Mouse (Mus musculus): ENCODE measurements around the gene Cdc42. TPM values are rescaled to one million over a fixed set of nuclear protein-coding genes. Genes with fewer than 3 reads are reported as not detected.

The Cdc42 gene
- total RNA-seq, 2 experiments from 2014 or later, result 294 to 318 TPM

GRCm38 (mm10) chr4:137345790-137346189 lies 11.7 kb downstream of the Cdc42 start:
- intact Hi-C loops (cut with DNase I), result no loop called here
- no peak overlapping the region for H3K4me3 ChIP-seq
- no peak overlapping the region for H3K27ac ChIP-seq
- TF ChIP-seq CTCF (IDR thresholded peaks at IDR 0.05), result no peak
- no peak for DNase-seq (ENCODE audit: extremely low spot score in 1 of 2, low spot score in 2 of 2)

- no peak overlapping the region for H3K4me3 ChIP-seq
- TF ChIP-seq CTCF (IDR thresholded peaks at IDR 0.05), result no peak
- no peak for DNase-seq (ENCODE audit: extremely low spot score in 1 of 2, low spot score in 2 of 2)
- no peak overlapping the region for H3K27ac ChIP-seq
- intact Hi-C loops (cut with DNase I), result no loop called here
These were observed 12.4 kb downstream of the Cdc42 start for GRCm38 (mm10) chr4:137345112-137345511.

GRCm38 (mm10) chr4:137342816-137343215 lies 14.7 kb downstream of the Cdc42 start:
- Histone ChIP-seq H3K27ac (no peak overlapping the region), H3K4me3 (no peak overlapping the region)
- TF ChIP-seq CTCF (IDR thresholded peaks at IDR 0.05), result no peak
- no peak for DNase-seq (ENCODE audit: extremely low spot score in 1 of 2, low spot score in 2 of 2)
- intact Hi-C loops (cut with DNase I), result no loop called here

- no peak for DNase-seq (ENCODE audit: extremely low spot score in 1 of 2, low spot score in 2 of 2)
- intact Hi-C loops (cut with DNase I), result no loop called here
- TF ChIP-seq CTCF (IDR thresholded peaks at IDR 0.05), result no peak
- Histone ChIP-seq H3K27ac (no peak overlapping the region), H3K4me3 (no peak overlapping the region)
These were observed 18.1 kb downstream of the Cdc42 start for GRCm38 (mm10) chr4:137339415-137339814.

GRCm38 (mm10) chr4:137336468-137336867 lies 21.1 kb downstream of the Cdc42 start:
- TF ChIP-seq CTCF (IDR thresholded peaks at IDR 0.05), result no peak
- no peak overlapping the region for H3K27ac ChIP-seq
- intact Hi-C loops (cut with DNase I), result no loop called here
- DNase-seq (ENCODE audit: extremely low spot score in 1 of 2, low spot score in 2 of 2), result no peak
- no peak overlapping the region for H3K4me3 ChIP-seq

- intact Hi-C loops (cut with DNase I), result no loop called here
- no peak overlapping the region for H3K27ac ChIP-seq
- H3K4me3 ChIP-seq, result no peak overlapping the region
- TF ChIP-seq CTCF (IDR thresholded peaks at IDR 0.05), result no peak
- DNase-seq (ENCODE audit: extremely low spot score in 1 of 2, low spot score in 2 of 2), result no peak
These were observed 25.5 kb downstream of the Cdc42 start for GRCm38 (mm10) chr4:137332051-137332450.

- no peak for DNase-seq (ENCODE audit: extremely low spot score in 1 of 2, low spot score in 2 of 2)
- Histone ChIP-seq H3K27ac (no peak overlapping the region), H3K4me3 (no peak overlapping the region)
- TF ChIP-seq CTCF (IDR thresholded peaks at IDR 0.05), result no peak
- intact Hi-C loops (cut with DNase I), result no loop called here
These were observed 31.0 kb downstream of the Cdc42 start for GRCm38 (mm10) chr4:137326494-137326893.

- DNase-seq (ENCODE audit: extremely low spot score in 1 of 2, low spot score in 2 of 2), result no peak
- Histone ChIP-seq H3K4me3 (no peak overlapping the region), H3K27ac (no peak overlapping the region)
- TF ChIP-seq CTCF (IDR thresholded peaks at IDR 0.05), result no peak
- intact Hi-C loops (cut with DNase I), result no loop called here
These were observed 32.6 kb downstream of the Cdc42 start for GRCm38 (mm10) chr4:137324926-137325325.

- peak; percentile 12 for TF ChIP-seq CTCF (IDR thresholded peaks at IDR 0.05)
- H3K4me3 ChIP-seq, result no peak overlapping the region
- intact Hi-C loops (cut with DNase I), result no loop called here
- no peak overlapping the region for H3K27ac ChIP-seq
- DNase-seq (ENCODE audit: extremely low spot score in 1 of 2, low spot score in 2 of 2), result no peak
These were observed 41.3 kb downstream of the Cdc42 start for GRCm38 (mm10) chr4:137316027-137316770.

- DNase-seq (ENCODE audit: extremely low spot score in 1 of 2, low spot score in 2 of 2), result no peak
- Histone ChIP-seq H3K27ac (no peak overlapping the region), H3K4me3 (no peak overlapping the region)
- intact Hi-C loops (cut with DNase I), result no loop called here
- TF ChIP-seq CTCF (IDR thresholded peaks at IDR 0.05), result no peak
These were observed 42.5 kb downstream of the Cdc42 start for GRCm38 (mm10) chr4:137315061-137315460.

- Histone ChIP-seq H3K27ac (no peak overlapping the region), H3K4me3 (no peak overlapping the region)
- no peak for DNase-seq (ENCODE audit: extremely low spot score in 1 of 2, low spot score in 2 of 2)
- intact Hi-C loops (cut with DNase I), result loop anchor here (5.0 kb wide), 1 partner anchor 73 kb away; no protein-coding TSS in a partner anchor
- no peak for TF ChIP-seq CTCF (IDR thresholded peaks at IDR 0.05)
These were observed 43.0 kb downstream of the Cdc42 start for GRCm38 (mm10) chr4:137314561-137314960.

GRCm38 (mm10) chr4:137313511-137313910 lies 44.0 kb downstream of the Cdc42 start:
- Histone ChIP-seq H3K27ac (no peak overlapping the region), H3K4me3 (no peak overlapping the region)
- intact Hi-C loops (cut with DNase I), result loop anchor here (5.0 kb wide), 1 partner anchor 74 kb away; no protein-coding TSS in a partner anchor
- DNase-seq (ENCODE audit: extremely low spot score in 1 of 2, low spot score in 2 of 2), result no peak
- peak; percentile 71 for TF ChIP-seq CTCF (IDR thresholded peaks at IDR 0.05)

GRCm38 (mm10) chr4:137308377-137308776 lies 49.1 kb downstream of the Cdc42 start:
- no peak overlapping the region for H3K27ac ChIP-seq
- TF ChIP-seq CTCF (IDR thresholded peaks at IDR 0.05), result peak; percentile 80
- DNase-seq (ENCODE audit: extremely low spot score in 1 of 2, low spot score in 2 of 2), result peak in 1 of 2 experiments; percentile 22
- intact Hi-C loops (cut with DNase I), result loop anchor here (1.0 to 10.0 kb wide), 3 partner anchors 144 to 654 kb away; no protein-coding TSS in a partner anchor
- H3K4me3 ChIP-seq, result no peak overlapping the region

Measured in left cerebral cortex, adult 2 months (tissue).